Mouse (Mus musculus): ENCODE data around the gene Sf3a1. TPM values are rescaled to one million over a fixed set of nuclear protein-coding genes. Genes with fewer than 3 reads are reported as not detected.
A peak's percentile ranks its signal among the peaks of the same experiment; 100 is the strongest.
"Not testable (repeated sequence)": the region's sequence is repeated elsewhere in the genome, so short reads cannot be mapped to it uniquely, and the experiment has no call there.

Gene Sf3a1
- polyA plus RNA-seq, 1 experiment from 2014 or later, result 38.7 TPM

- H3K9ac ChIP-seq (ENCODE audit: low read depth, low read length), result no peak overlapping the region
- H3K36me3 ChIP-seq (ENCODE audit: control insufficient read depth, insufficient read depth, low read length), result peaks cover 55% of the 10 kb centered on the region
- ATAC-seq, result no peak
- WGBS, result 95% methylated on average over 7 of the region's 7 CpGs
- peaks cover 23% of the 10 kb centered on the region for H3K4me1 ChIP-seq (ENCODE audit: control insufficient read depth, insufficient read depth, low read depth, low read length)
- H3K27me3 ChIP-seq (replicated peaks; ENCODE audit: control insufficient read depth, insufficient read depth, low read length), result no peaks in the 10 kb centered on the region
- no peak overlapping the region for H3K4me2 ChIP-seq (ENCODE audit: low read length)
- H3K27ac ChIP-seq (ENCODE audit: low read depth, low read length), result no peak overlapping the region
- H3K9me3 ChIP-seq (ENCODE audit: control insufficient read depth, low read length), result no peaks in the 10 kb centered on the region
- no peak overlapping the region for H3K4me3 ChIP-seq (ENCODE audit: low read length)
Measured at GRCm38 (mm10) chr11:4166467-4167090, 6.4 kb downstream of the Sf3a1 start.

GRCm38 (mm10) chr11:4174586-4174985 lies 14.4 kb downstream of the Sf3a1 start:
- no peaks in the 10 kb centered on the region for H3K9me3 ChIP-seq (ENCODE audit: control insufficient read depth, low read length)

GRCm38 (mm10) chr11:4177716-4178115 lies 17.6 kb downstream of the Sf3a1 start:
- Histone ChIP-seq H3K9ac (ENCODE audit: low read depth, low read length) (no peak overlapping the region), H3K4me3 (ENCODE audit: low read length) (no peak overlapping the region), H3K9me3 (ENCODE audit: control insufficient read depth, low read length) (no peaks in the 10 kb centered on the region), H3K27me3 (replicated peaks; ENCODE audit: control insufficient read depth, insufficient read depth, low read length) (no peaks in the 10 kb centered on the region), H3K36me3 (ENCODE audit: control insufficient read depth, insufficient read depth, low read length) (peaks cover 80% of the 10 kb centered on the region), H3K27ac (ENCODE audit: low read depth, low read length) (no peak overlapping the region), H3K4me2 (ENCODE audit: low read length) (no peak overlapping the region), H3K4me1 (ENCODE audit: control insufficient read depth, insufficient read depth, low read depth, low read length) (no peaks in the 10 kb centered on the region)
- ATAC-seq, result no peak
- 73% methylated on average over 4 of the region's 4 CpGs for WGBS

More at GRCm38 (mm10) chr11:4174586-4174985, 14.4 kb downstream of the Sf3a1 start:
- Histone ChIP-seq H3K4me1 (ENCODE audit: control insufficient read depth, insufficient read depth, low read depth, low read length) (no peaks in the 10 kb centered on the region), H3K9ac (ENCODE audit: low read depth, low read length) (no peak overlapping the region), H3K27me3 (replicated peaks; ENCODE audit: control insufficient read depth, insufficient read depth, low read length) (no peaks in the 10 kb centered on the region), H3K4me3 (ENCODE audit: low read length) (no peak overlapping the region), H3K4me2 (ENCODE audit: low read length) (no peak overlapping the region), H3K36me3 (ENCODE audit: control insufficient read depth, insufficient read depth, low read length) (peaks cover 92% of the 10 kb centered on the region), H3K27ac (ENCODE audit: low read depth, low read length) (peak overlapping the region; percentile 44; the same call in 1 of the 2 replicates)
- WGBS, result 64% methylated on average over 5 of the region's 5 CpGs
- peak; percentile 93 for ATAC-seq

DNA sequence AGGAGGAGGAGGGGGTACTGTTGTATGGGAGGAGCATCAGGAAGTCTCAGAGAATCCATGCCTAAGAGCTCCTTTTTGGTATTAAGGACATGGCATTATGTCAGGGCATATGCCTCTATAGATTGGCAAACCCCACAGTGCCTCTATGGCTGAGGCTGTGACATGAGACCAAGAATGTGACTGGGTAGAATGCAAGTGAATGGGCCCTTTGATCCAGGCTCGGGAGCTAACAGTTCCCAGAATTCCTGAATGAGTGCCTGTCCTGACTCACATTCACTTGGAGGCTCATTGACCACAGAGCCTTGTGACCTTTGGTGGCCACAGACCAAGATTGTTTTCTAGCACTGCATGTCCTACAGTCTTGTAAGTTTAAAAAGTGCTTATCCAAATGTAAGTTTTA lies 21.9 kb downstream of the Sf3a1 start:
- ATAC-seq, result no peak
- no peak overlapping the region for H3K9ac ChIP-seq (ENCODE audit: low read depth, low read length)
- H3K4me1 ChIP-seq (ENCODE audit: control insufficient read depth, insufficient read depth, low read depth, low read length), result no peaks in the 10 kb centered on the region
- 29% methylated on average over 1 of the region's 1 CpGs for WGBS
- no peak overlapping the region for H3K4me2 ChIP-seq (ENCODE audit: low read length)
- peaks cover 41% of the 10 kb centered on the region for H3K36me3 ChIP-seq (ENCODE audit: control insufficient read depth, insufficient read depth, low read length)
- no peaks in the 10 kb centered on the region for H3K9me3 ChIP-seq (ENCODE audit: control insufficient read depth, low read length)
- H3K27me3 ChIP-seq (replicated peaks; ENCODE audit: control insufficient read depth, insufficient read depth, low read length), result no peaks in the 10 kb centered on the region
- H3K4me3 ChIP-seq (ENCODE audit: low read length), result no peak overlapping the region
- H3K27ac ChIP-seq (ENCODE audit: low read depth, low read length), result no peak overlapping the region

DNA sequence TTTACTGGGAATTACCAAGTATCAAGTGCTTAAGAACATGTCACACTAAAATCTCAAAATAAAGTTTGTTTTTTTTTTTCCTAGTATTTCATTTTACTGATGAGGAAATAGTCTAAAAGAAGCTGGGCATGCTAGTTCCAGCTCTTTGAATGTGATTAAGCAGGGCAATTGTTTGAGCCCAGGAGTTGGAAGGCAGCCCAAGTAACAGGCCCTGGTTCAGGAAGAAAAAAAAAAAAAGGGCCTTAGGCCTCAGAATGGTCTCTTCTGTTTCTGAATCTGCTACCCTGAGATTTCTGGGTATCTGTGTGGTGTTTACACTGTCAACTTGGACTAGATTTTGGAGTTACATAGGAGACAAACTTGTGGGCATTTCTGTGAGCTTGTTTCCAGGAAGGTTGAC lies 23.4 kb downstream of the Sf3a1 start:
- Histone ChIP-seq H3K9ac (ENCODE audit: low read depth, low read length) (no peak overlapping the region), H3K4me3 (ENCODE audit: low read length) (no peak overlapping the region), H3K4me2 (ENCODE audit: low read length) (no peak overlapping the region), H3K27ac (ENCODE audit: low read depth, low read length) (peak overlapping the region; percentile 54; the same call in 1 of the 2 replicates), H3K27me3 (replicated peaks; ENCODE audit: control insufficient read depth, insufficient read depth, low read length) (no peaks in the 10 kb centered on the region), H3K9me3 (ENCODE audit: control insufficient read depth, low read length) (no peaks in the 10 kb centered on the region), H3K36me3 (ENCODE audit: control insufficient read depth, insufficient read depth, low read length) (peaks cover 28% of the 10 kb centered on the region), H3K4me1 (ENCODE audit: control insufficient read depth, insufficient read depth, low read depth, low read length) (peaks cover 10% of the 10 kb centered on the region)
- no peak for ATAC-seq

- Histone ChIP-seq H3K9ac (ENCODE audit: low read depth, low read length) (no peak overlapping the region), H3K36me3 (ENCODE audit: control insufficient read depth, insufficient read depth, low read length) (peaks cover 19% of the 10 kb centered on the region), H3K27ac (ENCODE audit: low read depth, low read length) (peak overlapping the region; percentile 54; the same call in 1 of the 2 replicates), H3K4me1 (ENCODE audit: control insufficient read depth, insufficient read depth, low read depth, low read length) (peaks cover 12% of the 10 kb centered on the region), H3K9me3 (ENCODE audit: control insufficient read depth, low read length) (no peaks in the 10 kb centered on the region), H3K27me3 (replicated peaks; ENCODE audit: control insufficient read depth, insufficient read depth, low read length) (no peaks in the 10 kb centered on the region), H3K4me2 (ENCODE audit: low read length) (no peak overlapping the region), H3K4me3 (ENCODE audit: low read length) (no peak overlapping the region)
- 72% methylated on average over 4 of the region's 4 CpGs for WGBS
- ATAC-seq, result no peak
Measured at GRCm38 (mm10) chr11:4184251-4184952, 24.3 kb downstream of the Sf3a1 start.

- not testable (repeated sequence) for ATAC-seq; H3K4me3 ChIP-seq (ENCODE audit: low read length); H3K9me3 ChIP-seq (ENCODE audit: control insufficient read depth, low read length); H3K27me3 ChIP-seq (replicated peaks; ENCODE audit: control insufficient read depth, insufficient read depth, low read length); H3K9ac ChIP-seq (ENCODE audit: low read depth, low read length); H3K4me2 ChIP-seq (ENCODE audit: low read length); H3K27ac ChIP-seq (ENCODE audit: low read depth, low read length)
- WGBS, result 91% methylated on average over 6 of the region's 6 CpGs
- Histone ChIP-seq H3K4me1 (ENCODE audit: control insufficient read depth, insufficient read depth, low read depth, low read length) (peaks cover 12% of the 10 kb centered on the region), H3K36me3 (ENCODE audit: control insufficient read depth, insufficient read depth, low read length) (peaks cover 12% of the 10 kb centered on the region)
Measured at GRCm38 (mm10) chr11:4185480-4185879, 25.3 kb downstream of the Sf3a1 start.

DNA sequence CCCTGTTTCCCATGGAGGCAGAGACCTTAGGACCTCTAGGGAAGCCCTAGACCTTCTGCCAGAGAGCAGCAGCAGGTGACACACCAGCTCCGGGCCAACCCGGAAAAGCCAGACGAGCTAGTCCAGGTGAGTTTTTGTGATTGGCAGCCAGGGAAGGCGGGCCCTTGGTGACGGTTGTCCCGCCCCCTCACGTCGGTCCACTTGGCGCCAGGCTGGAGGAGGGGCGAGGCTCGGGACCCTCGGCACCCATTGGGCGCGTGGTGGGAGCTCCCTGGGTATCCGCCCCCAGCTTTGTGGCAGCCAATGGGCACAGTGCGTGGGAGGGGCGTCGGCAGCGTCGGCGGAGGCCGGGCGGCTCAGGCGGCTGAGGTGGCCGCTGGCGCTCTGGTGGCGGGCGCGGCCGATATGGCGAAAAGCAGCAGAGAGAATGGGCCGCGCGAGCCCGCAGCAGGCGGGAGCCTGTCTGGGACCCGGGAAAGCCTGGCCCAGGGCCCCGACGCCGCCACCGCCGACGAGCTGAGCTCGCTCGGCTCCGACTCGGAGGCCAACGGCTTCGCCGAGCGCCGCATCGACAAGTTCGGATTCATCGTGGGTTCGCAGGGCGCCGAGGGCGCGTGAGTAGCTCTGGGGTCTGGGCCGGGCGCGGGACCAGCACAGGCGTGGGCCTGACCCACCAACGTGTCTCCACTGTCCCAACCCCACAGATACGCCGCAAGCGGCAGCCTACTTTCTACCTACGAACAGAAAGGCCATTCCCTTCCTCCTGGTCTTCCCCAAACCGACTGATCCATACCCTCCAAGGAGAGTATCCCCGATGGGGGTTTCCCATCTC lies 26.6 kb downstream of the Sf3a1 start, which contains the start of gene Tbc1d10a:
Gene Tbc1d10a, plus strand, starts transcription at position 304 of the 832 bp plus-strand sequence.
- Histone ChIP-seq H3K27me3 (replicated peaks; ENCODE audit: control insufficient read depth, insufficient read depth, low read length) (no peaks in the 10 kb centered on the region), H3K36me3 (ENCODE audit: control insufficient read depth, insufficient read depth, low read length) (0 out of 2 replicates have a peak, but pooled peaks cover 3% of the 10 kb centered on the region), H3K9me3 (ENCODE audit: control insufficient read depth, low read length) (no peaks in the 10 kb centered on the region), H3K27ac (ENCODE audit: low read depth, low read length) (peak within 1 kb of the TSS; percentile 76; the same call in 1 of the 2 replicates), H3K4me3 (ENCODE audit: low read length) (peak within 1 kb of the TSS; percentile 92), H3K4me2 (ENCODE audit: low read length) (peak within 1 kb of the TSS; percentile 94), H3K4me1 (ENCODE audit: control insufficient read depth, insufficient read depth, low read depth, low read length) (peaks cover 12% of the 10 kb centered on the region), H3K9ac (ENCODE audit: low read depth, low read length) (peak within 1 kb of the TSS; percentile 94)
- peak; percentile 99 for ATAC-seq
- WGBS, result 0% methylated on average over 62 of the region's 71 CpGs

- Histone ChIP-seq H3K4me2 (ENCODE audit: low read length) (peak overlapping the region; percentile 94), H3K9ac (ENCODE audit: low read depth, low read length) (peak overlapping the region; percentile 94), H3K27ac (ENCODE audit: low read depth, low read length) (no peak overlapping the region; the same call in 1 of the 2 replicates), H3K9me3 (ENCODE audit: control insufficient read depth, low read length) (no peaks in the 10 kb centered on the region), H3K4me1 (ENCODE audit: control insufficient read depth, insufficient read depth, low read depth, low read length) (peaks cover 12% of the 10 kb centered on the region), H3K36me3 (ENCODE audit: control insufficient read depth, insufficient read depth, low read length) (0 out of 2 replicates have a peak, but pooled peaks cover 3% of the 10 kb centered on the region), H3K4me3 (ENCODE audit: low read length) (peak overlapping the region; percentile 92), H3K27me3 (replicated peaks; ENCODE audit: control insufficient read depth, insufficient read depth, low read length) (no peaks in the 10 kb centered on the region)
- WGBS, result 15% methylated on average over 9 of the region's 9 CpGs
- ATAC-seq, result no peak
Measured at GRCm38 (mm10) chr11:4187318-4187700, 27.2 kb downstream of the Sf3a1 start.

Data from hindbrain, embryonic 16.5 days (tissue).